Mouse (Mus musculus) CH12.LX (cell line): ENCODE measurements around the gene Slc26a8. TPM values are rescaled to one million over a fixed set of nuclear protein-coding genes. Genes with fewer than 3 reads are reported as not detected.
A peak's percentile ranks its signal among the peaks of the same experiment; 100 is the strongest.

Experiments used
- DNase-seq: peaks from one replicate; pipeline ENCODE4 v3.0.0-alpha.2; 2013; ENCODE audit errors: extremely low read depth
- H3K27ac ChIP-seq: 2 replicates; pipeline ENCODE4 v1.5.1; 2012; ENCODE audit warnings: low read depth, mild to moderate bottlenecking, control low read depth, moderate library complexity; ENCODE audit not compliant: insufficient read depth
- H3K27me3 ChIP-seq: replicated peaks from 2 replicates; pipeline ENCODE3; 2012; ENCODE audit warnings: inconsistent platforms
- H3K36me3 ChIP-seq, 2 experiments: replicated peaks in 1 of 2; 2 replicates each; pipeline versions ENCODE3 to v1.6.1; 2012; ENCODE audit warnings: inconsistent platforms in 1 of 2, low read length in 1 of 2, mild to moderate bottlenecking in 1 of 2, mixed read lengths in 1 of 2, moderate library complexity in 1 of 2; ENCODE audit not compliant: control insufficient read depth in 1 of 2, insufficient read depth in 1 of 2
- H3K4me1 ChIP-seq, 2 experiments: 2 replicates each; pipeline ENCODE4 v1.6.1; 2012; ENCODE audit warnings: inconsistent platforms in 1 of 2, moderate library complexity in 1 of 2; ENCODE audit not compliant: insufficient read depth in 2 of 2, control insufficient read depth in 1 of 2
- H3K4me2 ChIP-seq: 2 replicates; pipeline ENCODE4 v1.6.1; 2012; ENCODE audit warnings: low read depth, mild to moderate bottlenecking, control low read depth; ENCODE audit not compliant: poor library complexity, insufficient read depth, severe bottlenecking
- H3K4me3 ChIP-seq, 3 experiments: fragments of 150-350 bp in 1 of 3; sonication (generic) in 1 of 3; replicated peaks in 1 of 3; 2 replicates each; pipeline versions ENCODE3 to v1.5.1; 2011 to 2012; ENCODE audit warnings: low read depth in 2 of 3, low read length in 2 of 3, mild to moderate bottlenecking in 2 of 3, moderate library complexity in 2 of 3, control low read depth in 1 of 3, improper control_type of control experiment in 1 of 3, inconsistent platforms in 1 of 3, mixed read lengths in 1 of 3; ENCODE audit not compliant: poor library complexity in 1 of 3
- H3K79me2 ChIP-seq: replicated peaks from 2 replicates; pipeline ENCODE4 v1.6.1; 2012; ENCODE audit warnings: mild to moderate bottlenecking, moderate library complexity; ENCODE audit not compliant: control insufficient read depth, poor library complexity, insufficient read depth, severe bottlenecking; ENCODE audit errors: extremely low read depth
- H3K9ac ChIP-seq: 2 replicates; pipeline ENCODE4 v1.6.1; 2012; ENCODE audit warnings: low read depth, mild to moderate bottlenecking, control low read depth, moderate library complexity; ENCODE audit not compliant: insufficient read depth
- H3K9me3 ChIP-seq: replicated peaks from 2 replicates; pipeline ENCODE3; 2012; ENCODE audit warnings: low read length, inconsistent platforms, mixed read lengths
- BHLHE40 ChIP-seq: IDR thresholded peaks from 2 replicates; pipeline ENCODE4 v1.6.1; 2011; ENCODE audit warnings: mild to moderate bottlenecking, low read depth, low read length, improper control_type of control experiment
- CHD1 ChIP-seq: IDR thresholded peaks from 2 replicates; pipeline ENCODE4 v1.6.1; 2012; ENCODE audit warnings: low read depth, low read length, improper control_type of control experiment, inconsistent platforms
- CHD2 ChIP-seq: IDR thresholded peaks from 2 replicates; pipeline ENCODE4 v1.6.1; 2011; ENCODE audit warnings: low read length, improper control_type of control experiment
- CTCF ChIP-seq, 2 experiments: IDR thresholded peaks in 1 of 2; conservative IDR thresholded peaks in 1 of 2; 2 replicates each; pipeline ENCODE4 v1.5.1; 2011 to 2012; ENCODE audit warnings: low read depth in 2 of 2, low read length in 2 of 2, improper control_type of control experiment in 1 of 2, inconsistent platforms in 1 of 2, mild to moderate bottlenecking in 1 of 2, moderate library complexity in 1 of 2
- E2F4 ChIP-seq: IDR thresholded peaks from 2 replicates; pipeline ENCODE4 v1.6.1; 2011; ENCODE audit warnings: low read depth, low read length, improper control_type of control experiment; ENCODE audit not compliant: insufficient replicate concordance
- ELF1 ChIP-seq: IDR thresholded peaks from 2 replicates; pipeline ENCODE4 v1.6.1; 2014; ENCODE audit warnings: low read depth, mild to moderate bottlenecking, inconsistent platforms, low read length, improper control_type of control experiment
- EP300 ChIP-seq: IDR thresholded peaks from 2 replicates; pipeline ENCODE4 v1.6.1; 2011; ENCODE audit warnings: low read length, improper control_type of control experiment
- ETS1 ChIP-seq: conservative IDR thresholded peaks from 2 replicates; pipeline ENCODE4 v1.6.1; 2012; ENCODE audit warnings: low read depth, mild to moderate bottlenecking, inconsistent platforms, low read length, improper control_type of control experiment, moderate library complexity
- GABPA ChIP-seq: IDR thresholded peaks from 2 replicates; pipeline ENCODE4 v1.6.1; 2012; ENCODE audit warnings: low read depth, low read length, improper control_type of control experiment, inconsistent platforms; ENCODE audit not compliant: insufficient replicate concordance
- HCFC1 ChIP-seq: IDR thresholded peaks from 2 replicates; pipeline ENCODE4 v1.6.1; 2012; ENCODE audit warnings: low read depth, mild to moderate bottlenecking, inconsistent platforms, low read length, improper control_type of control experiment
- IRF4 ChIP-seq: IDR thresholded peaks from 2 replicates; pipeline ENCODE4 v1.6.1; 2014; ENCODE audit warnings: low read depth, mild to moderate bottlenecking, inconsistent platforms, low read length, improper control_type of control experiment
- JUN ChIP-seq: IDR thresholded peaks from 2 replicates; pipeline ENCODE4 v1.6.1; 2011; ENCODE audit warnings: low read depth, mild to moderate bottlenecking, low read length, improper control_type of control experiment, moderate library complexity; ENCODE audit not compliant: insufficient read depth
- JUND ChIP-seq: conservative IDR thresholded peaks from 2 replicates; pipeline ENCODE4 v1.6.1; 2011; ENCODE audit warnings: low read depth, low read length, improper control_type of control experiment
- KAT2A ChIP-seq: IDR thresholded peaks from 2 replicates; pipeline ENCODE4 v1.6.1; 2012; ENCODE audit warnings: low read length, improper control_type of control experiment, inconsistent platforms; ENCODE audit not compliant: insufficient replicate concordance
- MAFK ChIP-seq: IDR thresholded peaks from 2 replicates; pipeline ENCODE4 v1.6.1; 2011; ENCODE audit warnings: low read length, improper control_type of control experiment; ENCODE audit not compliant: insufficient replicate concordance
- MAX ChIP-seq: IDR thresholded peaks from 2 replicates; pipeline ENCODE4 v1.6.1; 2011; ENCODE audit warnings: low read length, improper control_type of control experiment
- MAZ ChIP-seq: IDR thresholded peaks from 2 replicates; pipeline ENCODE4 v1.6.1; 2012; ENCODE audit warnings: low read depth, mild to moderate bottlenecking, inconsistent platforms, low read length, improper control_type of control experiment, moderate library complexity
- MEF2A ChIP-seq: IDR thresholded peaks from 2 replicates; pipeline ENCODE4 v1.6.1; 2014; ENCODE audit warnings: low read depth, mild to moderate bottlenecking, inconsistent platforms, low read length, improper control_type of control experiment, borderline replicate concordance
- MXI1 ChIP-seq: IDR thresholded peaks from 2 replicates; pipeline ENCODE4 v1.6.1; 2011; ENCODE audit warnings: mild to moderate bottlenecking, low read depth, low read length, improper control_type of control experiment
- NELFE ChIP-seq: IDR thresholded peaks from 2 replicates; pipeline ENCODE4 v1.6.1; 2011; ENCODE audit warnings: low read depth, low read length, improper control_type of control experiment
- NRF1 ChIP-seq: IDR thresholded peaks from 2 replicates; pipeline ENCODE4 v1.6.1; 2014; ENCODE audit warnings: low read depth, mild to moderate bottlenecking, inconsistent platforms, low read length, improper control_type of control experiment, moderate library complexity
- PAX5 ChIP-seq: IDR thresholded peaks from 2 replicates; pipeline ENCODE4 v1.6.1; 2012; ENCODE audit warnings: low read length, inconsistent platforms, mixed read lengths
- POLR2A ChIP-seq: IDR thresholded peaks from 2 replicates; pipeline ENCODE4 v1.6.1; 2011; ENCODE audit warnings: low read depth, mild to moderate bottlenecking, improper control_type of control experiment, low read length
- POLR2AphosphoS2 ChIP-seq: IDR thresholded peaks from 2 replicates; pipeline ENCODE4 v1.6.1; 2011; ENCODE audit warnings: low read depth, low read length, improper control_type of control experiment
- RAD21 ChIP-seq: IDR thresholded peaks from 2 replicates; pipeline ENCODE4 v1.6.1; 2011; ENCODE audit warnings: low read depth, mild to moderate bottlenecking, low read length, improper control_type of control experiment, moderate library complexity
- RCOR1 ChIP-seq: conservative IDR thresholded peaks from 2 replicates; pipeline ENCODE4 v1.6.1; 2012; ENCODE audit warnings: low read depth, mild to moderate bottlenecking, inconsistent platforms, low read length, improper control_type of control experiment
- SIN3A ChIP-seq: IDR thresholded peaks from 2 replicates; pipeline ENCODE4 v1.6.1; 2012; ENCODE audit warnings: low read length, improper control_type of control experiment, inconsistent platforms
- SMC3 ChIP-seq: IDR thresholded peaks from 2 replicates; pipeline ENCODE4 v1.6.1; 2011; ENCODE audit warnings: low read depth, low read length, improper control_type of control experiment
- TBP ChIP-seq: conservative IDR thresholded peaks from 2 replicates; pipeline ENCODE4 v1.6.1; 2011; ENCODE audit warnings: low read depth, low read length, improper control_type of control experiment
- TCF12 ChIP-seq: IDR thresholded peaks from 2 replicates; pipeline ENCODE4 v1.6.1; 2014; ENCODE audit warnings: low read depth, mild to moderate bottlenecking, inconsistent platforms, low read length, improper control_type of control experiment
- UBTF ChIP-seq: IDR thresholded peaks from 2 replicates; pipeline ENCODE4 v1.6.1; 2012; ENCODE audit warnings: low read depth, mild to moderate bottlenecking, inconsistent platforms, low read length, improper control_type of control experiment, moderate library complexity
- USF1 ChIP-seq: IDR thresholded peaks from 2 replicates; pipeline ENCODE4 v1.6.1; 2014; ENCODE audit warnings: low read depth, mild to moderate bottlenecking, inconsistent platforms, low read length, improper control_type of control experiment
- USF2 ChIP-seq: conservative IDR thresholded peaks from 2 replicates; pipeline ENCODE4 v1.6.1; 2011; ENCODE audit warnings: low read depth, low read length, improper control_type of control experiment
- ZC3H11A ChIP-seq: IDR thresholded peaks from 2 replicates; pipeline ENCODE4 v1.6.1; 2012; ENCODE audit warnings: low read depth, mild to moderate bottlenecking, inconsistent platforms, low read length, improper control_type of control experiment
- ZKSCAN1 ChIP-seq: IDR thresholded peaks from 2 replicates; pipeline ENCODE4 v1.6.1; 2012; ENCODE audit warnings: low read depth, inconsistent platforms, low read length, improper control_type of control experiment, borderline replicate concordance
- ZMIZ1 ChIP-seq: IDR thresholded peaks from 2 replicates; pipeline ENCODE4 v1.6.1; 2012; ENCODE audit warnings: low read depth, mild to moderate bottlenecking, inconsistent platforms, low read length, improper control_type of control experiment
- ZNF384 ChIP-seq: IDR thresholded peaks from 2 replicates; pipeline ENCODE4 v1.6.1; 2012; ENCODE audit warnings: low read depth, low read length, improper control_type of control experiment, inconsistent platforms
- dilution Hi-C: fragments of 300-500 bp; cut with MboI; formaldehyde crosslinking; loops from 2 replicates; pipeline ENCODE4 v1.14.3; 2020; ENCODE audit warnings: low sequenced_read_pairs; ENCODE audit not compliant: extremely low pct_unique_long_range_greater_than_20kb, extremely low pct_ligation_motif_present
- in situ Hi-C: fragments of 300-500 bp; cut with MboI; formaldehyde crosslinking; loops from 3 replicates; pipeline ENCODE4 v1.14.3; 2019; ENCODE audit warnings: low sequenced_read_pairs, low pct_ligation_motif_present, low pct_unique_long_range_greater_than_20kb, mixed read lengths
- polyA plus RNA-seq: library from polyadenylated mRNA; unstranded; fragments of >175 nt; gene quantifications from 2 replicates; pipeline ENCODE4 v1.2.1, GENCODE M21; 2012; ENCODE audit warnings: low read depth; ENCODE audit not compliant: insufficient read length
- total RNA-seq, 2 experiments: library from RNA; depleted of rRNA; stranded (reverse); fragments of 300-350 nt in 1 of 2; fragments of >200 nt in 1 of 2; gene quantifications; 2 replicates each; pipeline ENCODE4 v1.2.3; 2012 to 2014

Gene Slc26a8
- total and polyA plus RNA-seq, 3 experiments, result 0.44 TPM; not detected in 2

DNA sequence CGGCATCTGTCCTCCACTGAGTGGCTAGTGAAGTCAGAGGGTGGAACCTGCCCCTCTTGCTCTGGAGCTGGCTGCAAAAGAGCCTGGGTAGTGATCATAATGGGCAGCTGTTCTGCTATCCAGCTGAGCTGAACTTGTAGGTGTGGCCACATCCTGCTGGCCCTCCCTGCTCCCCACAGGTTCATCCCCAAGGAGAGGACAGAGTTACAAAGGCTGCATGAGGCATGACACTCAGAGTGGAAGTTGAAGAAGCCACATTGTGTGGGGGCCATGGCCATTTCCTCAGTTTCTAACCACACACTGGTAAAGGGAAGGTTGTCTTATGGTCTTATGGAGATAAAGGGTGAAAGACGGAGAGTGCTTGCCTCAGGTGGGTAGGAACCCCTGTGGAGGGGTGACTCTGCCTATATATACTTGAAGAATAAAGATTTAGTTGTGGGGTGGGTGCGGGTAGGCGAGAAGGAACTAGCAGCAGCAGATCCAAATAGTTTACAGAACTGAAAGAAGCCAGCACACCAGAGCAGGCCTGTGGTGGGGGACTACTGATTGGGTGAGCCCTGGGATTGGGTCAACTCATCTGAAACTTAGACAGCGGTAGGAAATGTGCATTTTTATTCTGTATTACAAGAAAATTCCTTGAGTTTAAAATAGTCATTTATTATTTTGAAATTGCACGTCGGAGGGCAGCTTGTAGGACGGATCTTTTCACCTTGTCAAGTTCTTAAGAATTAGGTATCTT is 19.7 kb upstream of the Slc26a8 start:
- Histone ChIP-seq H3K9ac (peak overlapping the region; percentile 61), H3K4me2 (peak overlapping the region; percentile 78), H3K27me3 (no peaks in the 10 kb centered on the region), H3K79me2 (peaks cover 12% of the 10 kb centered on the region; the same call in 1 of the 2 replicates), H3K4me1 (peaks cover 16 to 78% of the 10 kb centered on the region in 2 experiments), H3K9me3 (peaks cover 3% of the 10 kb centered on the region), H3K4me3 (peak overlapping the region in 1 of 3 experiments; percentile 30), H3K36me3 (peaks cover 10 to 35% of the 10 kb centered on the region in 2 experiments), H3K27ac (peak overlapping the region; percentile 88)
- no peak for TF ChIP-seq RCOR1
- no peak for TF ChIP-seq ZKSCAN1
- no peak; the same call in 1 of the 2 replicates for TF ChIP-seq CHD2
- no peak for TF ChIP-seq NRF1
- TF ChIP-seq USF1, result no peak
- TF ChIP-seq ETS1, result no peak; the same call in 1 of the 2 replicates
- no peak for TF ChIP-seq CTCF (conservative IDR thresholded peaks at IDR 0.05 in 1 of 2, IDR thresholded peaks at IDR 0.05 in 1 of 2; ENCODE audit: low read depth in 2 of 2, low read length in 2 of 2)
- TF ChIP-seq MEF2A, result peak; percentile 33; the same call in 1 of the 2 replicates
- no peak for TF ChIP-seq TCF12
- no peak for TF ChIP-seq RAD21
- no peak for TF ChIP-seq MAX
- 0 out of 2 replicates have a peak, but pooled peaks have one; percentile 4 for TF ChIP-seq JUN
- TF ChIP-seq BHLHE40, result no peak
- no peak for TF ChIP-seq GABPA
- no peak for TF ChIP-seq MAFK
- TF ChIP-seq UBTF, result no peak
- no peak for TF ChIP-seq ZC3H11A
- peak; percentile 57; the same call in 1 of the 2 replicates for TF ChIP-seq JUND
- no peak for TF ChIP-seq HCFC1
- no peak; the same call in 1 of the 2 replicates for TF ChIP-seq MXI1
- no peak for TF ChIP-seq PAX5
- no peak for TF ChIP-seq E2F4
- no peak; the same call in 1 of the 2 replicates for TF ChIP-seq CHD1
- TF ChIP-seq POLR2A, result no peak
- TF ChIP-seq ZMIZ1, result no peak
- no peak for TF ChIP-seq KAT2A
- peak; percentile 55 for TF ChIP-seq EP300
- no peak for TF ChIP-seq NELFE
- peak; percentile 33 for TF ChIP-seq SIN3A
- TF ChIP-seq POLR2AphosphoS2, result no peak
- no peak for TF ChIP-seq USF2
- TF ChIP-seq TBP, result no peak
- TF ChIP-seq SMC3, result no peak
- TF ChIP-seq IRF4, result peak; percentile 90
- TF ChIP-seq MAZ, result no peak
- no peak for TF ChIP-seq ELF1
- TF ChIP-seq ZNF384, result no peak
- dilution Hi-C loops (no loop called here), in situ Hi-C loops (no loop called here)
- DNase-seq, result peak; percentile 79
